Mouse (Mus musculus) heart, postnatal 0 days (tissue): ENCODE measurements at regions not wholly inside any gene's neighbourhood (a gene's known extent, or its start where the extent isn't known, plus 50 kb on each side); places are given as distances from the start of the nearest gene placed in this dataset.

Source experiments
- CTCF ChIP-seq: IDR thresholded peaks from 2 replicates; pipeline ENCODE4 v1.5.1; 2016; ENCODE audit warnings: antibody characterized with exemption, control low read depth, low read depth
- EP300 ChIP-seq: IDR thresholded peaks from 2 replicates; pipeline ENCODE4 v1.6.1; 2016; ENCODE audit warnings: antibody characterized with exemption, low read depth

- no peak for TF ChIP-seq CTCF
- TF ChIP-seq EP300, result no peak
These were observed 119.8 kb downstream of the Gm8797 start for GRCm38 (mm10) chr3:5870407-5870806.
